Mouse (Mus musculus) liver, embryonic 14.5 days (tissue): ENCODE measurements around the gene Ube3b.

Experiments
- CTCF ChIP-seq: IDR thresholded peaks from 2 replicates; pipeline ENCODE4 v1.5.1; 2016; ENCODE audit warnings: antibody characterized with exemption, low read depth, control low read depth
- EP300 ChIP-seq: IDR thresholded peaks from 2 replicates; pipeline ENCODE4 v1.6.1; 2016; ENCODE audit warnings: antibody characterized with exemption, low read depth

DNA sequence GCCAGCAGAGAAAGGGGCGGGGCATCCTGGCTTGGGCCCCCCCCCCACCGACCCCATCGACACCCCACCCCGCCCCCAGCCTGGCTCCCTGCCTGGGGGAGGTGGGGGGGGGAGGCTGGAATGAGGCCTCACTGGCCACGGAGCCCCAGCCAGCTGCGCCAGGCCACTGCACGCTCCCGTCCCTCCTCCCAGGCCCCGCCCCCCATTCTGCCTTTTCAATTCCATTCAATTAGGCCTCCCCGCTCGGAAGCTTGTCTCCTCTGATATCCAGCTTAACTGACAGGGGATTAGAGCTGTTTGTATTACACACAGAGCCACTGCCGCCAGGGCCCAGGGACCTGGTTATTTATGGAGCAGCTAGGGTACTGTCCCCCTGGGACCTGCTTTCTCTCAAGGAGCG is 87.0 kb downstream of the Ube3b start:
- TF ChIP-seq CTCF (no peak), EP300 (no peak)
